Mouse (Mus musculus) heart, postnatal 10 days (tissue): ENCODE results near the gene Anks1. TPM values are rescaled to one million over a fixed set of nuclear protein-coding genes. Genes with fewer than 3 reads are reported as not detected.
A peak's percentile ranks its signal among the peaks of the same experiment; 100 is the strongest.
"Not testable (repeated sequence)": the region's sequence is repeated elsewhere in the genome, so short reads cannot be mapped to it uniquely, and the experiment has no call there.

Experiments used
- DNase-seq, 2 experiments: peaks; one replicate each; pipeline ENCODE4 v3.0.0; 2021
- intact Hi-C: fragments of 180-260 bp; cut with DNase I; formaldehyde crosslinking; loops from one replicate; pipeline ENCODE4 v1.15.1; 2025
- total RNA-seq, 2 experiments: library from RNA; stranded (reverse); gene quantifications; 2 replicates each; pipeline ENCODE4 v1.2.3; 2021

The Anks1 gene
- total RNA-seq, 2 experiments from 2014 or later: 64.7 to 68.0 TPM

DNA sequence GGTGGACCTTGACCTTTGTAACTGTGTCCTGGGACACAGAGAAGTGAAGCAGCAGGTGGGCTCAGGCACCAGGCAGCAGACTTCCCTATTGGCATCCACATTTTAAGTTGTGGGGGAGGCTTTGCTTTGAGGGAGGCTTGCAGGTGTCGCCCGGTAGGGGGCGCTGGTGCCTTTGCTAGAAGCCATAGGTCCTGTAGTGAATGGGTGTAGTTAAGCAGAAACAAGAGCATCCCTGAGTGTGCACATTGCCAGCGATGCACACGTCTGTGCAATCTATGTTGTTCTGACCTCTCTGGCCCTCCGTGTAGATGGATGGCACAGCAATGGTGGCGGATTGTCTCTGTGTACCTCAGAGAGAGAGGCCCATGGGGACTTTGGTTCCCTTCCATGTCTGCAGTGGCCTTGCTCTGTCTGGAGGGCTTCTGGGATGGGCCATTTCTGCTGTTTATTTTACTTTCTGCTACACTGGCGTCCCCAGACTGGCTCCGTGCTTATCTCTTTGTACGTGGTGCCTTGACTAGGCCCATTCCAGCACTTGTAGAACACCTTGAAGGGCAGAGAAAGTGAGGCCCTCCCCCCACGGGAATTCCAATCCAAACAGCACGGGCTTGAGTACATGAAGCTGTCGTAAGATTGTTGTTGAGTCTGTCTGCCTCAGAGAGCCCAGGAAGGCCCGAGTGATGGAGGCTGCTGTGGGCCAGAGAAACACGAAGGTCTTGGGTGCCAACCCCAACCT, 80.9 kb downstream of the Anks1 start:
- intact Hi-C loops: loop anchor here (1.0 to 2.0 kb wide), 3 partner anchors 58 to 173 kb away; no protein-coding TSS in a partner anchor
- peak; percentile 83 to 91 for DNase-seq

DNA sequence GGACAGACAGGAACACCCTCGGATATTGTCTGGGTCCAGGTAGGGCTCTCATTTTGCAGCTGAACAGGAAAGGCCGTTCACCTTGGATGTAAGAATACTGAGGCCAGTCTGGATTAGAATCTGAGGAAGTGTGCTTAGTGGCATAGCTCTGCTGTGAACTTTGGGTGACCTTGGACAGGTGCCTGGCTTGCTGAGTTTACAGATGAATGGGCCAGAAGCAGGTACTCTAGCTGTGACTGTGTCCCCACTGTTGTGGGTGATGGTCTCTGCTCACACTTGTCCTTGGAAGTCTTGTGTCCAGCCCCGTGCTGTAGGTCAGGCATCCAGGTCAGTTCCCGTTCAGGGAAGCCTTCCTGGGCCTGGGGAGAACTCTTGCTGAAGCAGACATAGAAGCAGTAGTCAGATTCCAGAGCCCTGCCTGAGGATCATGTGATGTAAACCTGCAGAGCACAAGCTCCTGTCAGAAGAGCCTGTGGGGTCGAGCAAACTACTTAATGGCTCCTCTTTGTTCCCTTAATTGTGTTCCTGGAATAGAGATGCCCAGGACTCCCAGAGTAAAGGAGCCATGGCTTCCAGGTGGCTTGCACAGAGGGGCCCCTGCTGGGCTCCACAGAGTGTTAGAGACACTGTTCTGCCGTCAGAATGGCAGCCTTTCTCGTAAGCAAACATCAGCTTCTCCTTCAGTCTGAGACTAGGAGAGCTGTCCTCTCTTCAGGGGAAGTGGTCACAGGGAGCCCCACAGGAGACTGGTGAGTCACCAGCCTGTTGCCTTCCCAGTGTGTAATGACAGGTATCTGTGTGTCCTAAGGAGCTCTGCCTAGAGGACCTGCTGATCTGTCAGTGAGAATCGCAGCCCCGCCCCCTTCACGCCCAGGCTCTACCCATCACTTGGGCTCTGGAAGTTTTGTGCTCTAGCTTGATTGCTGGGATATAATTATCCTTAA, 85.2 kb downstream of the Anks1 start:
- intact Hi-C loops: no loop called here
- no peak for DNase-seq

DNA sequence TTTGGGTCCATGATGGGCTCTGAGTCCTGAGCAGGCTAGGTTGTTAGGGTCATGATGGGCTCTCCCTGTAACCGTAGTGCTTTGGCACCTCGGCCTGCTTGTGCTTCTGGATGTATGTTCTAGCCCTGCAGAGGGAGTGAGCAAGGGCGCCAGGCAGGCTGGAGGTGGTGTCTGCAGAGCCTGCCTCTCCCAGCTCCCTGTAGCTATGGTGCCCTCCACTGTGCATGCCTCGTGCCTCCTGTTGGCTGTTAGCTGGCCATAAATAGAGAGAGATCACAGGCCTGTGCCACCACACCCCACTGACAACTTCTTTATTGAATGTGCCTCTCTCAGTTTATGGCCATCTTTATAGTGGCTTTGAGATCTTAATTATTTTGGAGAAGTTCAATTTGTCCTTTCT, 87.2 kb downstream of the Anks1 start:
- intact Hi-C loops: no loop called here
- no peak for DNase-seq

DNA sequence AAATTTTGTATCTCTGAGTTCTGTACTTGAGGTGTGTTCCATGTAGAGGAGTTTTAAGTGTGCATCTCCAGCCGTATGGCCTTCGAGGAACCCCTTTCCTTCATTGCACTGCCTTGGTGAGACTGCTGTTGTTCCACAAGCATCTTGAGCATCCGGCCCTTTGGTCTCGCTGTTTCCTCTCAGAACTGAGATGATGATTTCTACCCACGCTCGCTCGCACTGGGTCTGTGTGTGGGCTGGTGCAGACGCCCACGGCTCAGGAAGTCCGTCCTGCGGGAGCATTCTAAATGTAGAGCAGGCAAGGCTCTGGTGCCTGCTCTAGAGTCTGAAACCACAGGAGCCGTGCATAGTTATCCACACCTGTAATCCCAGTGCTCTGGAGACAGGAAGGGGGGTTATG, 88.1 kb downstream of the Anks1 start:
- intact Hi-C loops: no loop called here
- DNase-seq: peak; percentile 28 to 35

DNA sequence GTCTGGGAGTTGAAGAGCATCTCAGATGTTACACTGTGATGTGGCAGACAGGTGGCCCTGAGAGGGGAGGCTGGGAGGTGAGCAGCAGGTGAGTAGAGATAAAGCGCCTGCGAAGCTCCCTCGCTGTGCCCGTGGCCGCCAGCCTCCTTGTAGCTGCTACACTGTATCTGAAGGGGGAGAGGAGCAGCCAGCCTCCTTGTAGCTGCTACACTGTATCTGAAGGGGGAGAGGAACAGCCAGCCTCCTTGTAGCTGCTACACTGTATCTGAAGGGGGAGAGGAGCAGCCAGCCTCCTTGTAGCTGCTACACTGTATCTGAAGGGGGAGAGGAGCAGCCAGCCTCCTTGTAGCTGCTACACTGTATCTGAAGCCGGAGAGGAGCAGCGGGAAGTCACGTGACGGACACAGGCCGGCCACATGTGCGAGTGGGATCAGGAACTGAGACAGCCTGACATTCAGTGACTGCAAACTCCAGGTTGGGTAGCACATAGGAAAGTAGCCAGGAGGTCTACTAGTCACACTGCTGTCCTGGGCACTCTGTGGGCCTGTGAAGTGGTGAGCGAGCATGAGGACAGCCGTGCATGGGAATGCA, 90.7 kb downstream of the Anks1 start:
- intact Hi-C loops, DNase-seq: not testable (repeated sequence)

DNA sequence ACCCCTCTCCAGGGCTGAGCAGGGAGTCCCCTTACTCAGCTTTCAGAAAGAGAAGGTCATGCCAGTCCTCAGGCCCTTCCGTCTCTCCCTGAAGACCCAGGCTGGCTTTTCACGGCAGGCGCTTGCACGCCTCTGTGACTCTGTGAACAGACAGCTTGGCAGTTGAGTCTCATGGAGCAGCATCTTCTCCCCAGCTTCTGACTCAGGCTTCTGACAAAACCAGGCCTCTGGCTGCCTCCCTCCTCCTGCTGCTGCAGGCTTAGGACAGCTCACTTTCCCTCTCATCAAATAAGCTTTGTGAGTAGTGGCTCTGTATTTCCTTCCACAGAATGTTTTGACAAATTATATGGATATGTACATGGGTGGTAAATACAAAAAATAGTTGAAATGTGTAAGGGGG, 91.3 kb downstream of the Anks1 start:
- intact Hi-C loops: no loop called here
- no peak for DNase-seq

DNA sequence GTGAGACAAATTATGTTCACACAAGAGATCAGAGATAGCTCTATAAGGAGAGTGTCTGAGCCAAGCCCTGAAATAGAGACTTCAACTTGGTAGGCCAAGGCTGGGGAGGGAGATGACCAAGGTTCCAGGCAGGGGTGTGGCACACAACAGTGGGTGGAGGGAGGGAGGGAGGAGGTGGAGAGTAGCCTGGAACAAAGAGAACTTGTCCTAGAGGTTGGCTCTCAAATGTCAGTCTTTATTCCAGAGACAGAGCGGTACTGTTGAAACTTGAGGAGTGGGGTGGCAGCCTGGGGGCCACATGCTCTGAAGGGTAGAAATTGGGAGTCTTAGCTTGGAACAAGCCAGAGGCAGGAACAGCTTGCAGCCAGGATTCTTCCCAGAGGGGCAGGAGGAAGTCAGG, 91.7 kb downstream of the Anks1 start:
- no peak for DNase-seq
- intact Hi-C loops: no loop called here

DNA sequence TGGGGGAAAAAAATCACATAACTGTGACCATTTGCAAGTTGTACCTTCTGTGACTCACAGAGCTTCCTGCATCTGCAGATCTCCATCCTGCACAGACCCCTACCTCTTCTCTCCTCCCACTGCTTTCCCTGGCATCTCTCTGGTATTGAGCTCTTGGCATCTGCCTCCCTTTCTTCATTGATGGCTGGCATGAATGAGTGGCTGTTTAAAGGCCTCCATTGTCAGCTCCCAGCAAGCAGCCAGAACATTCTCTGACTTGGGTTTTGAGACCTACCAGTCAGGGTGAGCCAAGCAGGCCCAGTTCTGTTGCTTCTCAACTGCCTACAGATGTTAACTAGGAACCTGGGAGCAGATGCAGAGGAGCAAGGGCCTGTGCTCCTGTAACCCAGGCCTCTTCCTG, 96.3 kb downstream of the Anks1 start:
- intact Hi-C loops: loop anchor here (5.0 kb wide), 1 partner anchor 42 kb away; no protein-coding TSS in a partner anchor

DNA sequence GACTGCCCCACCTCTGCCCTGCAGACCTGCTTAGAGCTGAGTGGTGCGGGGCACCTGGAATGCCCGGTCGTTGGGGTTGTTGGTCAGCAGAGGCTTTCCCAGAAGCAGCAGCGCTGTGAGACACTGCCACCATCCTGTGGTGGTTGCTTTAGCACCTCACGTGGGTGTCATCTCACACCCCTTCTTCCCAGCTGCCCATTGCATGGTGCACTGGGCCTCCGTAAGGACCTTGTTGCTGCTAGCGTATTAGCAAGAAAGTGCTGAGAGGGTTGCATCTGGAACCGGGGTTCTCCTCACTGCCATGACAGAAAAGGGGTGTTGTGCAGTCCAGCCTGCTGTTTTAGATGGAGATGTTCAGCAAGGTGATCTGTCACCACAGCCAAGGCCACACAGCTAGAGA, 97.1 kb downstream of the Anks1 start:
- intact Hi-C loops: loop anchor here (5.0 kb wide), 1 partner anchor 41 kb away; no protein-coding TSS in a partner anchor
- DNase-seq: no peak

More for the DNA sequence above, 96.3 kb downstream of the Anks1 start:
- no peak for DNase-seq

DNA sequence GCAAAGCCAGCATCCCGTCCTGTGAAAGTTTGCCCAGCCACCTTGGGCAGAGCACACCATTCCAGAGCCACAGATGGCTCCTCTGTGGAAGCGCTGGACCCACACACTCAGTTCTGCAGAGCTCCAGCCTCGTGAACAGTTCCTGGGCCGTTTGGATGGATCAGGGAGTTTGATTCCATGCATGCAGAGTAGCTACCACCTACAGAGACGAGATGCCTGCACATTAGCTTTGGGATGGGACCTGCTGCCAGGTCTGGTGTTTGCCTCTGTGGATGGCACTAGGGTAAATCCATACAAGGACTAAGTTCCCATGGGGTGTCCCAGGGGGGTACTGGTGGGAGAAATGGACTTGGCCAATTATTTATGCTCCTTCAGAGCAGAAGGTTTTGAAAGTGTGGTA, 97.5 kb downstream of the Anks1 start:
- DNase-seq: no peak
- intact Hi-C loops: loop anchor here (5.0 kb wide), 1 partner anchor 41 kb away; no protein-coding TSS in a partner anchor

DNA sequence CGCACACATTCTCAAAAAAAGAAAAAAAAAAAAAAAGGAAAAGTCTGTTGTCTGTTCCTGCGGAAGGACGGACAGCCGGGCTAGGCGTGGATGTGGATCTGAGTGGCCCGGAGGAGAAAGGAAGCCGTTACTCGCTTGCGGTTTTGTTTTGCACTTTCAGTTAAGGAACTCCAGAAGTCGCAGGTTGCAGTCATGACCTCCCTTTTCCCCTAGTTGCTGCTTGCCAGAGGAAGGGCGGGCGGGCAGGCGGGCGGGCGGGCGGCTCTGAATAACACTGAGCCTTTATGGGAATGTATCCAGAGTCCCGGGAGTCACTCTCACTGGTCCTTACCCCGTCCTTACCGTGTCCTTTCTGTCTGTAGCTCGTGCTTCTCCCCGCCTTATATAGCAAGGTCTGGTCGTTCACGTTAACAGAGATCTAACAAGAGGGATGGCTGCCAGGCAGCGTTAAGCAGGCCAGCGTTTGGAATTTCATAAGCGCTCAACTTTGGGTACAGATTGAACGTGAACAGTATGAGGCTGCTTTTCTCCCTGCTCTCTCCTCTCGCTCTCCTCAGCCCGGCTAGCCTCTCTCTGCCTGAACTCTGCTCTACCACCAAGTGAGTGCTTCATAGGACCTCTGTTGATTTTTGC, 98.2 kb downstream of the Anks1 start:
- intact Hi-C loops: loop anchor here (5.0 kb wide), 1 partner anchor 40 kb away; no protein-coding TSS in a partner anchor
- peak; percentile 85 to 87 for DNase-seq

DNA sequence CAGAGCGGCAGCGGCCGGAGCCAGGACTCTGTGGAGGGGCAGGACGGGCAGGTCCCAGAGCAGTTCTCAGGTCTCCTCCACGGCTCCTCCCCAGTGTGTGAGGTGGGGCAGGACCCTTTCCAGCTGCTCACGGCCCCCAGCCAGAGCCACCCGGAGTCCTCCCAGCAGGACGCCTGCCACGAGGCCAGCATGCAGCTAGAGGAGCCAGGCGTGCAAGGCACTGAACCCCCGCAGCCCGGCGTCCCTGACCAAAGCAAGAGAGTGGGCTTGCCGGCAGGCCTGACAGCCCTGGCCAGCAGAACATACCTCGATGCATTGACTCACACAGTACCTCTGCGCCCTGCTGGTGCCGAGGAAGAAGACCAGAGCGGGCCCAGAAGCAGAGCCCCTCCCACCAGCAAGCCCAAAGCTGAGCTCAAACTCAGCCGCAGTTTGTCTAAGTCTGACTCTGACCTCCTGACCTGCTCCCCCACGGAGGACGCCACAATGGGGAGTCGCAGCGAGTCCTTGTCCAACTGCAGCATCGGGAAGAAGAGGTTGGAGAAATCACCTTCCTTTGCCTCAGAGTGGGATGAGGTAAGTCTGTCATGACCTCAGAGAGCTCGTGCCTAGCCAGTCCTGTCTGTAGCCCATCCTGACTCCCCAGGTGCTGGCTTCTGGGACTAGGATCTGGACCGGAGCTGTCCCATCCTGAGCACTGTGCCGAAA, 98.9 kb downstream of the Anks1 start:
- intact Hi-C loops: loop anchor here (5.0 kb wide), 1 partner anchor 39 kb away; no protein-coding TSS in a partner anchor
- peak; percentile 73 to 74 for DNase-seq

DNA sequence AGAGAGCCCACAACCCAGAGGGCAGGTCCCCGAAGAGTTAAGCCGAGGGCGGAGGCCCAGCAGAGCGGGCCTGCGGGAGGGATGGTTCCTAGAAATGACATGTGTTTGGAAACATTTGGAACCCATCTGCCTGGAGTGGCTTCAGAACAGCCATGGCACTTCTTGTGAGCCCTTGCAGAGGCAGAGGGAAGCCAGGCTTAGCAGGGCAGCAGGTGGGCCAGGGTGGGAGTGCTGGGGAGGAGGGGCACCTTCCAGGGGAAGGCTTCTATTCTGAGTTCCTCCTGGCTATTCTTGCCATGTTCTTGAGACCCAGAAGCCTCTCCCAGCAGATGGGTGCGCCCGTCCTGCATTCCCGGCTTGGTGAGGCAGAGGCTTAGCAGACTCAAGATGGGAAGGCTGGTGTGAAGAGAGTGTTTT, 99.5 kb downstream of the Anks1 start:
- DNase-seq: peak; percentile 65 to 70
- intact Hi-C loops: loop anchor here (5.0 kb wide), 1 partner anchor 39 kb away; no protein-coding TSS in a partner anchor

DNA sequence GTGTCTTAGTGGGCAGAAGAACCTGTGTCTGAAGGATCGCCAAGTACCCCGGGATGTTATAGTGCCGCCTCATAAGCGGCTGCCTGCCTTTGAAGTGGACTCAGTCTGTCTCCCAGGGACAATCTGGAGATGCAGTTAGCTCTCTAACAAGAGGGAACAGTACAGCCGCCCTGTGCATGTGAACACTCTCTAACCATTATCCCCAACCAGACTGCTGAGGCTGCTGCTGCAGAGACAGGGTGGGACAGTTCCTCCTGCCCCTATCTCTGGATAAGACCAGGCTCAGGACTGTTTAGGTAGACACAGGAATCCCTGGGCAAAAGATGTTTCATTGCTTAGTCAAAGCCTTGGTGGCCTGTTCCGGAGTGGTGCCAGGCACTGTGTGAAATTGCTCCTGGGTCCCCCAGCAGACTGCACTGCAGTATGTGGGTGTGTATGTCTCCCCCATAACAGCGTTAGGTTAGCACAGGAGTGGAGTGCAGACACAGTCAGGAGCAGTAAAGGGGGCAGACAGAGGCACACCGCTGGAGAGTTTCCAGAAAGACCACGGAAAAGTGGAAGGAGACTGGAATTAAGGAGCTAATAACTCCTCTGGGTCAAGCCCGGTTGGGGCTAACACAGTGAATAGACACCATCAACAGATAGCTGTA, 100.1 kb downstream of the Anks1 start:
- DNase-seq: peak in 1 of 2 experiments; percentile 51
- intact Hi-C loops: loop anchor here (5.0 kb wide), 1 partner anchor 38 kb away; no protein-coding TSS in a partner anchor

DNA sequence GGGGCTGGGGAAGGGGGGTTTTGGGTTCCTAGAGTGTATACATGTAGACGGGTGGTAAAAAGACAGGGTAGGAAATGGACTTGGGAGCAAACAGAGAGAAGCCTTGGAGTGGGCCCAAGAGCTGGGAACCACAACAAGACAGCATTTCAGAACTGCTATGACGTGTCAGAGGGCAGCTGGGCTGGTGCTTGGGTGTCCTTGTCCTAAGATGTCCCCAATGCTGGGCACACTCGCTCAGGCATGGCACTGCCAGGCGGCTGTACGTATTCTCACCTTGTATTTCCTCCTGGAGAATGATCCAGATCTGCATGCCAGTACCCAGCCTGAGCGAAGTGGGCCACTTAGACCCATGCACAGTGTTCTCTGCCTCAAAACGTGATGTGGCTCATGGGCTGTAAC, 100.6 kb downstream of the Anks1 start:
- DNase-seq: peak; percentile 73 to 79
- intact Hi-C loops: loop anchor here (5.0 kb wide), 1 partner anchor 38 kb away; no protein-coding TSS in a partner anchor

DNA sequence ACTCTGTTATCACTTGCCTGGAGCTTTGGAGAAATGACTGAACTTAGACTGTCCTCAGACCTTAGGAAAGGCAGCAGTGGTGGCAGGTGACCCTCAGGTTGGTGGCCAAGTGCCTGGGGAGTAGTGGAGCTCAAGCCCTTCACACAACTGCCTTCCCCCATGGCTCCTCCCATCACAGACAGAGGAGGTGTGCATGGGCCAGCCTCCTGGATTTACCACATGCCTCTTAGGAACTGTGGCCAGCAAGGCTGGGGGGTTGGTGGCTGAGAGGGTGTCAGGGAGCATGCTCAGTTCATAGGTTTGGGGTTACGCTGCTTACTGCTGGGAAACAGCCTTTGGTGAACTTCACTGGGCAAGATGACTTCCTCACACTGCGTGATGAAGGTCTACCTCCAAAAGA, 101.8 kb downstream of the Anks1 start:
- intact Hi-C loops: no loop called here
- peak in 1 of 2 experiments; percentile 41 for DNase-seq

DNA sequence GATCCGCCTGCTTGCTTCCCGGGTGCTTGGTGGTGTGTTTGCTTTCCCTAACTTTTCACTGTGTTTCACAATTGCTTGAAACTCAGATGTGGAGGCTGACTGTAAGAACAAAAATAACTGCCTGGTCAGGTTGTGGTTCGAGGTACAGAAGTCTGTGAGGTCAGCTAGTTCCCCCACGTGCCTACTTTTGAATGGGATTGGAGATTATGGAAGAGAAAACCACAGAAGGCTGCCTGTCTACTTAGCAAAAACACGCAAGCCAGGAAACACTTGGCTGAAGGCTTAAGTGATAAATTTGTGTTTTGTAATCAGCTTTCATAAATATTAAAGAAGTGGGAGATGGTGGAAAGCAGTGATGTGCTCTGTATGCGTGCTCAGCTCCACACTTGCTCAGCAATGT, 103.7 kb downstream of the Anks1 start:
- no peak for DNase-seq
- intact Hi-C loops: no loop called here

DNA sequence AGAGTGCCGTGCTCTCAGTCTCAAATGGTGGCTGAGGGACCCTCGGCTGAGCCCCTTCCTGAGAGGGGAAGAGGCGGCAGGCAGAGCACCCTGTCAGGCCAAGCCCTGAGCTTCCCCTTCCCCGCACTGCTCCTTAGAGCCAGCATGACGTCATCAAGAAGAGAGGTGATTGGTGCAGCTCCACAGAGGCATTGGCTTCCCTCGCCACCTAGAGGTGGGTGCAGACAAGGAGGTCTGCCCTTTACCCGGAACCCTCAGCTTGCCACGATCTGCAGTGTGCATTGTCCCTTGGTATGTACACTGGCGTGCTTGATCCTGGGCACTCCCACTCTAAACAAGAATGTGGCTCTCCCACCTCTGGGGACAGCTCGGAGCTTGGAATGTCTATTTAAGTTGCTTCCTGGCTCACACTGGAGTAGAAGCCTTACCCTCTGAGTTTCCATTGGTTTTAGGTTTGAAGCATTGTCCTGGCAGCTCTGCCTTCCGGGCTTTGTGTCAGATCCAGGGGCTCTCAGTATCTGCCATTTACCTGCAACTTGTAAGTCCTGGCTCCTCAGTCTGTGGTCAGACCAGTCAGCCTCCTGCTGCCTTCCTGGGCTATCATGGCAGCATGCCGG, 104.3 kb downstream of the Anks1 start:
- DNase-seq: peak; percentile 81 to 82
- intact Hi-C loops: no loop called here

DNA sequence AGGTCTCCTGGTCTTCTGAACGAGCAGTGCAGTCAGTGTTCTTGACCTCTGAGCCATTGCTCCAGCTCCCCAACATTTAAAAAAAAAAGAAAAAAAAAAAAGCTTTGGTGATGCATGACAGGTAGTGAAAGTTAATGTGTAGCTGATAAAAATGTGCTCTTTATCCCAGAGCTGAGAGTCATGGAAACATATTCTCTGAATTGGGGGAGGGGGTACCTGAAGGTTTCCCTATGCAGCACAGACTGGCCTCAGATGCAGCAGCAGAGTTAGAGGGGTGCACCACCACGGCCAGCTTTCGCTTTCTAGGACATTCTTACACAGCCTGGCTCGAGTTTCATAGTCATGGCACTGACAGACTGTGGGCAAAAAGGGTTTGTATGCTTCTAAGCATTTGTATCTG, 105.3 kb downstream of the Anks1 start:
- no peak for DNase-seq
- intact Hi-C loops: loop anchor here (2.0 kb wide), 1 partner anchor 14 kb away; no protein-coding TSS in a partner anchor
